Mouse (Mus musculus): Measurements from ENCODE around the gene Abcb9. TPM values are rescaled to one million over a fixed set of nuclear protein-coding genes. Genes with fewer than 3 reads are reported as not detected.
A peak's percentile ranks its signal among the peaks of the same experiment; 100 is the strongest.

The Abcb9 gene
- polyA plus RNA-seq, 1 experiment, result 1.9 TPM

- TF ChIP-seq CTCF (IDR thresholded peaks at IDR 0.05; ENCODE audit: low read depth, low read length), result no peak
- no peak for TF ChIP-seq POLR2A (IDR thresholded peaks at IDR 0.05; ENCODE audit: borderline replicate concordance, low read depth, low read length)
- no peak overlapping the region for H3K27ac ChIP-seq (ENCODE audit: insufficient read depth, low read depth, low read length)
- peaks cover 4% of the 10 kb centered on the region for H3K4me1 ChIP-seq (ENCODE audit: control insufficient read depth, insufficient read depth, low read length)
- peak overlapping the region; percentile 59 for H3K4me3 ChIP-seq (ENCODE audit: insufficient read depth, low read length)
Measured at GRCm38 (mm10) chr5:124095077-124095581, 469 bp downstream of the Abcb9 start.

GRCm38 (mm10) chr5:124093852-124094604 is 1.6 kb downstream of the Abcb9 start:
- no peak overlapping the region for H3K4me3 ChIP-seq (ENCODE audit: insufficient read depth, low read length)
- TF ChIP-seq CTCF (IDR thresholded peaks at IDR 0.05; ENCODE audit: low read depth, low read length) (no peak), POLR2A (IDR thresholded peaks at IDR 0.05; ENCODE audit: borderline replicate concordance, low read depth, low read length) (no peak)

GRCm38 (mm10) chr5:124093120-124093794 is 2.3 kb downstream of the Abcb9 start:
- Histone ChIP-seq H3K4me1 (ENCODE audit: control insufficient read depth, insufficient read depth, low read length) (peaks cover 4% of the 10 kb centered on the region), H3K4me3 (ENCODE audit: insufficient read depth, low read length) (no peak overlapping the region), H3K27ac (ENCODE audit: insufficient read depth, low read depth, low read length) (no peak overlapping the region)
- TF ChIP-seq POLR2A (IDR thresholded peaks at IDR 0.05; ENCODE audit: borderline replicate concordance, low read depth, low read length), result no peak
- TF ChIP-seq CTCF (IDR thresholded peaks at IDR 0.05; ENCODE audit: low read depth, low read length), result no peak

More at GRCm38 (mm10) chr5:124093852-124094604, 1.6 kb downstream of the Abcb9 start:
- Histone ChIP-seq H3K27ac (ENCODE audit: insufficient read depth, low read depth, low read length) (no peak overlapping the region), H3K4me1 (ENCODE audit: control insufficient read depth, insufficient read depth, low read length) (peaks cover 4% of the 10 kb centered on the region)

GRCm38 (mm10) chr5:124091951-124092406 is 3.6 kb downstream of the Abcb9 start:
- Histone ChIP-seq H3K4me1 (ENCODE audit: control insufficient read depth, insufficient read depth, low read length) (peaks cover 4% of the 10 kb centered on the region), H3K4me3 (ENCODE audit: insufficient read depth, low read length) (no peak overlapping the region), H3K27ac (ENCODE audit: insufficient read depth, low read depth, low read length) (no peak overlapping the region)
- TF ChIP-seq CTCF (IDR thresholded peaks at IDR 0.05; ENCODE audit: low read depth, low read length) (no peak), POLR2A (IDR thresholded peaks at IDR 0.05; ENCODE audit: borderline replicate concordance, low read depth, low read length) (no peak)

GRCm38 (mm10) chr5:124089868-124090267 is 5.7 kb downstream of the Abcb9 start:
- peaks cover under 1% of the 10 kb centered on the region; the same call in 1 of the 2 replicates for H3K4me1 ChIP-seq (ENCODE audit: control insufficient read depth, insufficient read depth, low read length)
- H3K27ac ChIP-seq (ENCODE audit: insufficient read depth, low read depth, low read length), result no peak overlapping the region
- no peak for TF ChIP-seq POLR2A (IDR thresholded peaks at IDR 0.05; ENCODE audit: borderline replicate concordance, low read depth, low read length)
- TF ChIP-seq CTCF (IDR thresholded peaks at IDR 0.05; ENCODE audit: low read depth, low read length), result no peak
- no peak overlapping the region for H3K4me3 ChIP-seq (ENCODE audit: insufficient read depth, low read length)

- Histone ChIP-seq H3K4me1 (ENCODE audit: control insufficient read depth, insufficient read depth, low read length) (no peaks in the 10 kb centered on the region), H3K27ac (ENCODE audit: insufficient read depth, low read depth, low read length) (no peak overlapping the region)
- no peak for TF ChIP-seq POLR2A (IDR thresholded peaks at IDR 0.05; ENCODE audit: borderline replicate concordance, low read depth, low read length)
- TF ChIP-seq CTCF (IDR thresholded peaks at IDR 0.05; ENCODE audit: low read depth, low read length), result no peak
Measured at GRCm38 (mm10) chr5:124086876-124087275, 8.7 kb downstream of the Abcb9 start.

GRCm38 (mm10) chr5:124085513-124085912 is 10.1 kb downstream of the Abcb9 start:
- no peak overlapping the region for H3K4me3 ChIP-seq (ENCODE audit: insufficient read depth, low read length)
- TF ChIP-seq CTCF (IDR thresholded peaks at IDR 0.05; ENCODE audit: low read depth, low read length) (no peak), POLR2A (IDR thresholded peaks at IDR 0.05; ENCODE audit: borderline replicate concordance, low read depth, low read length) (no peak)
- no peak overlapping the region for H3K27ac ChIP-seq (ENCODE audit: insufficient read depth, low read depth, low read length)
- no peaks in the 10 kb centered on the region for H3K4me1 ChIP-seq (ENCODE audit: control insufficient read depth, insufficient read depth, low read length)

More at GRCm38 (mm10) chr5:124086876-124087275, 8.7 kb downstream of the Abcb9 start:
- no peak overlapping the region for H3K4me3 ChIP-seq (ENCODE audit: insufficient read depth, low read length)

- Histone ChIP-seq H3K4me1 (ENCODE audit: control insufficient read depth, insufficient read depth, low read length) (no peaks in the 10 kb centered on the region), H3K27ac (ENCODE audit: insufficient read depth, low read depth, low read length) (no peak overlapping the region), H3K4me3 (ENCODE audit: insufficient read depth, low read length) (no peak overlapping the region)
- peak; percentile 98 for TF ChIP-seq CTCF (IDR thresholded peaks at IDR 0.05; ENCODE audit: low read depth, low read length)
- TF ChIP-seq POLR2A (IDR thresholded peaks at IDR 0.05; ENCODE audit: borderline replicate concordance, low read depth, low read length), result no peak
Measured at GRCm38 (mm10) chr5:124084588-124085173, 10.9 kb downstream of the Abcb9 start.

- Histone ChIP-seq H3K27ac (ENCODE audit: insufficient read depth, low read depth, low read length) (no peak overlapping the region), H3K4me1 (ENCODE audit: control insufficient read depth, insufficient read depth, low read length) (no peaks in the 10 kb centered on the region), H3K4me3 (ENCODE audit: insufficient read depth, low read length) (no peak overlapping the region)
- TF ChIP-seq POLR2A (IDR thresholded peaks at IDR 0.05; ENCODE audit: borderline replicate concordance, low read depth, low read length), result no peak
- no peak for TF ChIP-seq CTCF (IDR thresholded peaks at IDR 0.05; ENCODE audit: low read depth, low read length)
Measured at GRCm38 (mm10) chr5:124083850-124084587, 11.6 kb downstream of the Abcb9 start.

Measured in bone marrow macrophage, adult 2 months (primary cell).